Mouse (Mus musculus) lung, postnatal 25 days (tissue): ENCODE measurements around the gene Extl2.

ENCODE experiments used
- DNase-seq: peaks from one replicate; pipeline ENCODE4 v3.0.0; 2022; ENCODE audit warnings: low spot score

The Extl2 gene

GRCm38 (mm10) chr3:116006978-116007940 lies at the start of gene Extl2, which contains the start of gene Slc30a7:
TSS of gene Extl2 (plus strand) at chr3:116007462.
TSS of gene Slc30a7 (minus strand) at chr3:116007406.
- peak; percentile 84 for DNase-seq

GRCm38 (mm10) chr3:115961311-115962027 lies 45.8 kb upstream of the Extl2 start:
- no peak for DNase-seq

GRCm38 (mm10) chr3:115962028-115962415 lies 45.2 kb upstream of the Extl2 start:
- DNase-seq: no peak

GRCm38 (mm10) chr3:115963597-115963996 lies 43.7 kb upstream of the Extl2 start:
- no peak for DNase-seq

- no peak for DNase-seq
Measured at GRCm38 (mm10) chr3:115964071-115964470, 43.2 kb upstream of the Extl2 start.

GRCm38 (mm10) chr3:115968745-115969530 lies 38.3 kb upstream of the Extl2 start:
- no peak for DNase-seq

- no peak for DNase-seq
Measured at GRCm38 (mm10) chr3:115971045-115971785, 36.0 kb upstream of the Extl2 start.

- no peak for DNase-seq
Measured at GRCm38 (mm10) chr3:115971891-115972646, 35.2 kb upstream of the Extl2 start.

GRCm38 (mm10) chr3:115974228-115974627 lies 33.0 kb upstream of the Extl2 start:
- no peak for DNase-seq

- no peak for DNase-seq
Measured at GRCm38 (mm10) chr3:115974995-115975394, 32.3 kb upstream of the Extl2 start.

- DNase-seq: peak; percentile 26
Measured at GRCm38 (mm10) chr3:115979000-115979399, 28.3 kb upstream of the Extl2 start.

- DNase-seq: no peak
Measured at GRCm38 (mm10) chr3:115983217-115983616, 24.0 kb upstream of the Extl2 start.

GRCm38 (mm10) chr3:115984653-115985052 lies 22.6 kb upstream of the Extl2 start:
- no peak for DNase-seq

GRCm38 (mm10) chr3:115985183-115985892 lies 21.9 kb upstream of the Extl2 start:
- no peak for DNase-seq

- peak; percentile 26 for DNase-seq
Measured at GRCm38 (mm10) chr3:115992103-115992502, 15.2 kb upstream of the Extl2 start.

- no peak for DNase-seq
Measured at GRCm38 (mm10) chr3:115992588-115992987, 14.7 kb upstream of the Extl2 start.

GRCm38 (mm10) chr3:115993025-115993424 lies 14.2 kb upstream of the Extl2 start:
- DNase-seq: no peak

GRCm38 (mm10) chr3:115996929-115997328 lies 10.3 kb upstream of the Extl2 start:
- no peak for DNase-seq

- peak; percentile 49 for DNase-seq
Measured at GRCm38 (mm10) chr3:116006284-116006977, 831 bp upstream of the Extl2 start.
